Mouse (Mus musculus) forebrain, embryonic 15.5 days (tissue): ENCODE data around the gene Pkib. TPM values are rescaled to one million over a fixed set of nuclear protein-coding genes. Genes with fewer than 3 reads are reported as not detected.

Experiments
- ATAC-seq: fragments of 200-750 bp; cut with Nextera tagmentation; replicated peaks from 2 replicates; pipeline ENCODE4 v1.8.0; 2017; ENCODE audit warnings: mild to moderate bottlenecking, moderate TSS enrichment, moderate library complexity
- H3K27ac ChIP-seq: fragments of 300-500 bp; sonication (generic); replicated peaks from 2 replicates; pipeline ENCODE4 v1.5.1; 2015; ENCODE audit warnings: mild to moderate bottlenecking, inconsistent platforms
- H3K27me3 ChIP-seq: fragments of 300-500 bp; sonication (generic); 2 replicates; pipeline ENCODE4 v1.6.1; 2015; ENCODE audit warnings: inconsistent platforms
- H3K36me3 ChIP-seq: fragments of 300-500 bp; sonication (generic); 2 replicates; pipeline ENCODE4 v1.6.1; 2015; ENCODE audit warnings: mild to moderate bottlenecking, inconsistent platforms
- H3K4me1 ChIP-seq: fragments of 300-500 bp; sonication (generic); 2 replicates; pipeline ENCODE4 v1.6.1; 2015; ENCODE audit warnings: inconsistent platforms
- H3K4me2 ChIP-seq: fragments of 300-500 bp; sonication (generic); replicated peaks from 2 replicates; pipeline ENCODE4 v1.6.1; 2015; ENCODE audit warnings: mild to moderate bottlenecking, inconsistent platforms
- H3K4me3 ChIP-seq: fragments of 300-500 bp; sonication (generic); 2 replicates; pipeline ENCODE4 v1.5.1; 2015; ENCODE audit warnings: mild to moderate bottlenecking, inconsistent platforms
- H3K9ac ChIP-seq: fragments of 300-500 bp; sonication (generic); replicated peaks from 2 replicates; pipeline ENCODE4 v1.6.1; 2015; ENCODE audit warnings: mild to moderate bottlenecking, inconsistent platforms
- H3K9me3 ChIP-seq: fragments of 300-500 bp; sonication (generic); 2 replicates; pipeline ENCODE4 v1.6.1; 2016; ENCODE audit warnings: inconsistent platforms
- WGBS: fragments of 180-500 bp; shearing (Covaris S2); methylation state at CpG from one replicate; pipeline ENCODE4 v1.1.7; 2015; ENCODE audit warnings: mixed read lengths; 5-methylcytosine and 5-hydroxymethylcytosine counted together
- polyA plus RNA-seq: library from polyadenylated mRNA; unstranded; fragments of >200 nt; fragmentation: Nextera tagmentation; extraction: Ambion mirVana; gene quantifications from 2 replicates; pipeline ENCODE4 v1.2.1, GENCODE M21; 2015

Pkib gene
- 1.3 and 3.0 TPM in 2 replicates for polyA plus RNA-seq

GRCm38 (mm10) chr10:57631896-57632867 lies at the start of gene Pkib:
Gene Pkib, plus strand, starts transcription at chr10:57631981.
- Histone ChIP-seq H3K36me3 (no peaks in the 10 kb centered on the region), H3K9ac (peak within 1 kb of the TSS; percentile 40), H3K4me2 (peak within 1 kb of the TSS; percentile 66), H3K4me3 (peak within 1 kb of the TSS; percentile 43), H3K27ac (no peak within 1 kb of the TSS), H3K9me3 (no peaks in the 10 kb centered on the region), H3K27me3 (no peaks in the 10 kb centered on the region), H3K4me1 (peaks cover 5% of the 10 kb centered on the region; the same call in 1 of the 2 replicates)
- peak; percentile 97 for ATAC-seq
- WGBS = 2% methylated on average over 41 of the region's 41 CpGs

DNA sequence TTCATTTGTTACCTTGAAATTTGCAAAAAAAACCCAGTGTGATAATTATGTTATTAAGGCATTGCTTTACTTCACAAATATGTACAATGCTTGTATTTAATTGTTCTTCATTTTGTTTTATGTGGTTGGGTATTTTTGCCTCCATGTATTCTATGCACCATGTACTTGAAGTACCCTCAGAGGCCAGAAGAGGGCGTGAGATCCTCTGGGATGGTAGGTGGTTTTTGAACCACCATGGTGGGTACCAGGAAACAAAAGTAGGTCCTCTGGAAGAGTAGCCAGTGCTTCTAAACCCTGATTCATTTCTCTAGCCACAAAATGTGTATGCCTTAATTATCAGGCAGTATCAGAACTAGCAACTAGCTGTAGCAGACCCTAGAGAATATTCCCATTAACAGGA lies 47.9 kb upstream of the Pkib start:
- H3K36me3 ChIP-seq = no peaks in the 10 kb centered on the region
- no peak for ATAC-seq
- no peak overlapping the region for H3K27ac ChIP-seq
- 59% methylated on average over 1 of the region's 1 CpGs for WGBS
- no peaks in the 10 kb centered on the region for H3K4me1 ChIP-seq
- no peak overlapping the region for H3K4me2 ChIP-seq
- no peaks in the 10 kb centered on the region for H3K27me3 ChIP-seq
- no peaks in the 10 kb centered on the region for H3K9me3 ChIP-seq
- no peak overlapping the region for H3K4me3 ChIP-seq
- no peak overlapping the region for H3K9ac ChIP-seq

GRCm38 (mm10) chr10:57594266-57594665 lies 37.5 kb upstream of the Pkib start:
- Histone ChIP-seq H3K27ac (no peak overlapping the region), H3K4me2 (no peak overlapping the region), H3K9me3 (no peaks in the 10 kb centered on the region), H3K4me3 (no peak overlapping the region), H3K36me3 (no peaks in the 10 kb centered on the region), H3K4me1 (no peaks in the 10 kb centered on the region), H3K27me3 (no peaks in the 10 kb centered on the region), H3K9ac (no peak overlapping the region)
- no peak for ATAC-seq
- WGBS = 73% methylated on average over 2 of the region's 2 CpGs

DNA sequence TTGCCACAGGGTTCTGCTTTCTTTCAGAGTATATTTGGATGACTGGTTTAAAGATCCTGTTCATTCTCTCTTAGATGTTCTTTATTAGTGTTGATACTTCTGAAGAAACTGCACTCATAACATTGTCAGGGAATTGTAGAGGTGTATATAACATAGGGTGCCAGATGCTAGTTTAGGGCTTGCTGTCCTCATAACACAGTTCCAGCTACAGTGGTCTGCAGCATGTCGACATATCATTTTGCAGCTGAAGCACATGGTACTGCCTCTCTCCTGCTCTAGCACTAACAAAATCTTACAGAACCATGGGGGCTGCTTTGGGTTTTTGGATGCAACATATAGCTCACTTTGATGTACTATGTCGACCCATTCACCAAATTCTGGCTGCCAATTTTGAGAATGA lies 34.6 kb upstream of the Pkib start:
- Histone ChIP-seq H3K4me2 (no peak overlapping the region), H3K27me3 (no peaks in the 10 kb centered on the region), H3K9ac (no peak overlapping the region), H3K4me1 (no peaks in the 10 kb centered on the region), H3K27ac (no peak overlapping the region), H3K9me3 (no peaks in the 10 kb centered on the region), H3K36me3 (no peaks in the 10 kb centered on the region), H3K4me3 (no peak overlapping the region)
- 78% methylated on average over 2 of the region's 2 CpGs for WGBS
- ATAC-seq = no peak

GRCm38 (mm10) chr10:57602951-57603350 lies 28.8 kb upstream of the Pkib start:
- Histone ChIP-seq H3K4me2 (no peak overlapping the region), H3K36me3 (no peaks in the 10 kb centered on the region), H3K4me1 (no peaks in the 10 kb centered on the region), H3K27ac (no peak overlapping the region), H3K27me3 (no peaks in the 10 kb centered on the region), H3K4me3 (no peak overlapping the region), H3K9me3 (no peaks in the 10 kb centered on the region), H3K9ac (no peak overlapping the region)
- 94% methylated on average over 4 of the region's 4 CpGs for WGBS
- ATAC-seq = no peak

DNA sequence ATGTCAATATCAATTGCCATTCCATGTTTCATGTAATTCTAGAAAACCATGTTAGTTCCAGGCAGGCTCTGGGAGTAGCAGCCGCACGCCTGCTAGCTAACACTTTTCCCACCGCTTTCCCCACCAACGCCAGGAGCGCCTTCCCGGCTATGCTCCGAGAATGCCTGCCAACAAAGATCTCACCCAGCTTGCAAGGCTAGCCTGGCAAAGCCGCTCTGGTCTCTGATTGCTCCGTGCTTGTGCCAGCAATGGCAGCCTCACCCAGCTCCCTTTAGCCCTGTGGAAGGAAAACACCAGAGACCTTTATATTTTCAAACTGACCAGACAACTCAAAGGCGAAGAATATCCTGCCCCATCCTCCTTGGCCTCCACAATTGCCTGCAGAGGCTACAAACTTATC lies 8.5 kb upstream of the Pkib start:
- no peak for ATAC-seq
- Histone ChIP-seq H3K4me2 (no peak overlapping the region), H3K36me3 (no peaks in the 10 kb centered on the region), H3K4me3 (no peak overlapping the region), H3K27me3 (no peaks in the 10 kb centered on the region), H3K27ac (no peak overlapping the region), H3K9me3 (no peaks in the 10 kb centered on the region), H3K9ac (no peak overlapping the region), H3K4me1 (no peaks in the 10 kb centered on the region)
- 71% methylated on average over 10 of the region's 10 CpGs for WGBS

DNA sequence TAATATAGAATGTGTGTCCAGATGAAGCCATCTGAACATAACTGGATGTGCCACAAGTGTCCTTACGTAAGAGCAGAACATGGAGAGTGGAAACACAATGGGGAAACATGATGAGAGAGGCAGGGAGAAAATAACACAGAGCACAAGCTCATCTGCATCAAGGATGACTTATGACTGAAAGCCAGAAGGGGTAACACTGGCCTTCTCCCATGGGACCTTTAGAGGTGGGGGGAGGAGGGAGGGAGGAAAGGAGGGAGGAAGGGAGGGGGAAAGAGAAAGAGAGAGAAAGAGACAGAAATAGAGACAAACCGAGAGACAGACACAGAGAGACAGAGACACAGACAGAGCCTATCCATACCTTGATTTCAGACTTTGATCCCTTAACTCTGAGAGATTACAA lies 4.0 kb upstream of the Pkib start:
- H3K4me1 ChIP-seq = peaks cover 5% of the 10 kb centered on the region; the same call in 1 of the 2 replicates
- H3K4me3 ChIP-seq = no peak overlapping the region
- 80% methylated on average over 2 of the region's 2 CpGs for WGBS
- no peaks in the 10 kb centered on the region for H3K27me3 ChIP-seq
- no peak for ATAC-seq
- H3K9ac ChIP-seq = no peak overlapping the region
- H3K4me2 ChIP-seq = no peak overlapping the region
- no peaks in the 10 kb centered on the region for H3K9me3 ChIP-seq
- H3K27ac ChIP-seq = no peak overlapping the region
- no peaks in the 10 kb centered on the region for H3K36me3 ChIP-seq

DNA sequence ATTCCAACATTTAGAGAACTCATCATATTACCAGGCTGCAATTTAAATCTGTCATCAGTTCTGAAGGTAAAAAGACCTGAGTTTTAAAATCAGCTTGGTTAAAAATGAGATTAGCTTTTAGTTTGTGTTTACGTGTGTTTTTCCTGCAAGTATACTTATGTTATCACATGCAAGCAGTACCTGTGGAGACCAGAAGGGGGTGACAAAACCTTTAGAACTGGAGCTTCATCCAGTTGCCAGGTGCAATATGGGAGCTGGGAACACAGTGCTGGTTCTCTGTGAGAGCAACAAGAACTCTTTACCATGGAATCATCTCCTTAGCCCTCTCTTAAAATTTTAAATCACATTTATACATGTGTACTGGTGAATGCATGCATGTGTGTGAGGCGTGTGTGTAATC lies 1.2 kb upstream of the Pkib start:
- H3K4me1 ChIP-seq = peaks cover 5% of the 10 kb centered on the region; the same call in 1 of the 2 replicates
- no peak overlapping the region for H3K4me2 ChIP-seq
- no peaks in the 10 kb centered on the region for H3K36me3 ChIP-seq
- no peak overlapping the region for H3K4me3 ChIP-seq
- no peak overlapping the region for H3K9ac ChIP-seq
- 97% methylated on average over 2 of the region's 2 CpGs for WGBS
- H3K27ac ChIP-seq = no peak overlapping the region
- no peak for ATAC-seq
- H3K27me3 ChIP-seq = no peaks in the 10 kb centered on the region
- H3K9me3 ChIP-seq = no peaks in the 10 kb centered on the region

DNA sequence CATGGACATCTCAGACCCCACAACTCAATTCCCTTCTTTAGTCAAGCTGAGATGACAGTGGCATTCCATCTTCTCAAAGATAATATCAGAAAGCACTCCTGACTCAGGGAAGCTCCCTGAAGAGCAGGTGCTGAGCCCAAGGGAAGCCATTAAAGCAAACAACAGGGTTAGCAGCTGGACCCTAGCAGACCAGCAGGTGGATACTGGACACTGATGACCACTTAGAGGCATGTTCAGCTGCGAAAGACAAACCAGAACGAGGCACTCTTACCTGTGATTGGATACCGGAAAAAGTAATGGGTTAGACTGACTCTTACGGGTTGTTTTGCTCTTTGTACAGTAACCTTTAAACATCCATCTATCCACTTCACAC lies 1.1 kb downstream of the Pkib start:
- Histone ChIP-seq H3K27ac (no peak overlapping the region), H3K36me3 (no peaks in the 10 kb centered on the region), H3K4me3 (no peak overlapping the region), H3K4me2 (peak overlapping the region; percentile 66), H3K9ac (no peak overlapping the region), H3K27me3 (no peaks in the 10 kb centered on the region), H3K4me1 (peaks cover 5% of the 10 kb centered on the region; the same call in 1 of the 2 replicates), H3K9me3 (no peaks in the 10 kb centered on the region)
- WGBS = 84% methylated on average over 4 of the region's 4 CpGs
- ATAC-seq = no peak

DNA sequence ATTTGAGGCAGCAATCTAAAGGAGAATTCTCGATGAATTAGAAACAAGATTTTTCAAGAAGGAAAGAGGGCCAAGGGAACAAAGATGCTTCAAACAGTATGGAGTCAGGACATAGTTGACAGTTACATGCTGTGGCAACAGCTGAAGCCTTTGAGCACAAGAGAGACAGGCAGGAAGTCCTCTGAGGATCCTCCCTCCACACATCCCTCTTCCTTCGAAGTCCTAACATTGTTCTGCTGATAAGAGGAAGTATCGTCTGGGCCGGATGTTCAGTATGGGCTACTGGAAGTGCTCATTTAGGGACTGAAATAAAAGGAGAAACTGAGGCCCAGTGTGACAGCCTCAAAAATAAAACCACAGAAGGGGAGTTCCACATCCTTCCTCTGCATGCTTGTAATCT lies 5.2 kb downstream of the Pkib start:
- peaks cover 5% of the 10 kb centered on the region; the same call in 1 of the 2 replicates for H3K4me1 ChIP-seq
- whole genome bisulfite sequencing = 85% methylated on average over 4 of the region's 4 CpGs

DNA sequence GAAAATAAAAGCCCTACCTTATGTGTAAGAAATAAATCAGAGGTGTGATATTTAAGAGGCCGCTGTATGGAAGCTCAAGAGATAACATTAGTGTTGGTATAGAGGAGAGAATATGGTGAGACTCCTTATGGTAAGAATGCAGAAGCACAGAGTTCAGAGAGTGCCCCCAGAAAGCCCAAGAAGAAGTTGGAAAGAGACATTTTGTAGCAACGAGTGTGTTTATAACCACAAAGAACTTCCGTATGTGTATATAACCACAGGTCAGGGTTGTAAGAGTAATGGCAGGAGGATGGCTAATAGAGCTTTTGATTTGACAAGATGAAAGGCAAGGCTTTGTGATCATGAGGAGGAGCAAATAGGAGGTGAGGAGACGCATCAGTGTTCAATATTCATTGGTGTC lies 6.5 kb downstream of the Pkib start:
- H3K4me3 ChIP-seq = no peak overlapping the region
- no peak overlapping the region for H3K4me2 ChIP-seq
- H3K27ac ChIP-seq = no peak overlapping the region
- no peaks in the 10 kb centered on the region for H3K36me3 ChIP-seq
- no peak for ATAC-seq
- H3K27me3 ChIP-seq = no peaks in the 10 kb centered on the region
- no peaks in the 10 kb centered on the region for H3K4me1 ChIP-seq
- 89% methylated on average over 4 of the region's 4 CpGs for WGBS
- no peak overlapping the region for H3K9ac ChIP-seq
- no peaks in the 10 kb centered on the region for H3K9me3 ChIP-seq

More for the DNA sequence above, 5.2 kb downstream of the Pkib start:
- no peaks in the 10 kb centered on the region for H3K9me3 ChIP-seq
- H3K4me2 ChIP-seq = no peak overlapping the region
- H3K27me3 ChIP-seq = no peaks in the 10 kb centered on the region
- H3K4me3 ChIP-seq = no peak overlapping the region
- no peaks in the 10 kb centered on the region for H3K36me3 ChIP-seq
- no peak overlapping the region for H3K27ac ChIP-seq
- no peak for ATAC-seq
- H3K9ac ChIP-seq = no peak overlapping the region

- Histone ChIP-seq H3K4me3 (no peak overlapping the region), H3K4me1 (no peaks in the 10 kb centered on the region), H3K9me3 (no peaks in the 10 kb centered on the region), H3K27ac (no peak overlapping the region), H3K36me3 (no peaks in the 10 kb centered on the region), H3K9ac (no peak overlapping the region), H3K27me3 (no peaks in the 10 kb centered on the region), H3K4me2 (no peak overlapping the region)
- WGBS = 72% methylated on average over 3 of the region's 3 CpGs
- no peak for ATAC-seq
Measured at GRCm38 (mm10) chr10:57639540-57639939, 7.8 kb downstream of the Pkib start.
